Mouse (Mus musculus) testis, adult 2 months (tissue): ENCODE measurements around the gene Stac.

Experiments
- CTCF ChIP-seq: fragments of 200-500 bp; IDR thresholded peaks from 2 replicates; pipeline ENCODE4 v1.5.1; 2012; ENCODE audit warnings: low read depth, mild to moderate bottlenecking, inconsistent platforms, low read length, moderate library complexity; ENCODE audit not compliant: control insufficient read depth, insufficient read depth, insufficient replicate concordance
- POLR2A ChIP-seq: fragments of 200-500 bp; IDR thresholded peaks from 2 replicates; pipeline ENCODE4 v1.6.1; 2012; ENCODE audit warnings: low read depth, mild to moderate bottlenecking, inconsistent platforms, low read length, moderate library complexity; ENCODE audit not compliant: control insufficient read depth

- TF ChIP-seq POLR2A (no peak), CTCF (no peak)
Measured at GRCm38 (mm10) chr9:111611341-111611740, 78.8 kb downstream of the Stac start.
